Mouse (Mus musculus) cerebellum, postnatal 25 days (tissue): ENCODE results near the gene Bace1.

Experiments
- DNase-seq, 2 experiments: peaks; one replicate each; pipeline ENCODE4 v3.0.0; 2021; ENCODE audit warnings: mixed read lengths in 2 of 2

Bace1 gene

GRCm38 (mm10) chr9:45906355-45907077 is 68.1 kb downstream of the Bace1 start, which contains the start of the genes Pcsk7 and Rnf214:
Gene Pcsk7, plus strand, starts transcription at chr9:45906497.
Gene Rnf214, minus strand, starts transcription at chr9:45906911.
- peak; percentile 94 to 97 for DNase-seq

GRCm38 (mm10) chr9:45907078-45907428 is 68.7 kb downstream of the Bace1 start:
- DNase-seq, result no peak

- DNase-seq, result no peak
Observed at GRCm38 (mm10) chr9:45910995-45911394, 72.6 kb downstream of the Bace1 start.

GRCm38 (mm10) chr9:45911673-45912072 is 73.3 kb downstream of the Bace1 start:
- DNase-seq, result peak in 1 of 2 experiments; percentile 63
